ENCODE assay signal across 18 mouse cellular contexts in the genomic region with DNA sequence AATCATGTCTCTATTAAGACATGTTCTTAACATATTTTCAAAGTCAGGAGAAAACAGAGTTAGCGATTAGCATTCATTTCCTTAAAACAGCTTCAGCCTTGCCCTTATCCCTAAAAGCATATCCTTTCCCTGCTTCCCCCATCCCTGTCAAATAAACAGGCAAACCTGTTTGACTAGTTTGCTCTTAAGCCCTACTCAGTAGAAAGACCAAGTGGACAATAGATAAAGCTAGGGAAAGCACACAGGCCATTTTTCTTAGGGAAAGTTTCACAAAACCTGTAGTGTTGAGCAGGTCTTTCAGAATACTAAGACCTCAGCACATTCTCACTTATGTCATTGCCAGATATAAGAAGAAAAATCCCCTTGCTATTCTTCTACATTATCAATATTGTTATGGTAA. TPM values are rescaled to one million over a fixed set of nuclear protein-coding genes. Genes with fewer than 3 reads are reported as not detected.
A peak's percentile ranks its signal among the peaks of the same experiment; 100 is the strongest.
DNase-seq lines count a peak whose midpoint lies in the region; ATAC-seq and TF ChIP-seq lines count a peak whose summit lies in the region.
"Had no signal": no experiment of that assay in that cellular context is flagged by ENCODE, and none has a peak within 500 bp of the region (broad histone marks: within the 10 kb centered on the region; RNA-seq: fewer than 3 reads in every experiment).

No protein-coding gene starts in this region.

- no peak overlapping the region for H3K27ac ChIP-seq in lung, embryonic 14.5 days (ENCODE audit: low read depth)
- peak overlapping the region; percentile 84; the same call in 1 of the 2 replicates for H3K27ac ChIP-seq in stomach, embryonic 16.5 days (ENCODE audit: low read length)
- no peak overlapping the region for H3K27ac ChIP-seq in midbrain, embryonic 15.5 days
- H3K27ac ChIP-seq: forebrain, embryonic 15.5 days; heart, embryonic 10.5 days; hindbrain, embryonic 12.5 days had no signal

- no peaks in the 10 kb centered on the region for H3K9me3 ChIP-seq in lung, embryonic 14.5 days (ENCODE audit: low read depth, low read length)
- H3K9me3 ChIP-seq in stomach, embryonic 16.5 days (replicated peaks; ENCODE audit: control insufficient read depth, low read length): no peaks in the 10 kb centered on the region
- H3K9me3 ChIP-seq in midbrain, embryonic 15.5 days: no peaks in the 10 kb centered on the region
- H3K9me3 ChIP-seq: forebrain, embryonic 15.5 days; heart, embryonic 10.5 days; hindbrain, embryonic 12.5 days had no signal

- WGBS in lung, embryonic 14.5 days: 27% methylated on average over 1 of the region's 1 CpGs
- 20% methylated on average over 1 of the region's 1 CpGs for WGBS in stomach, embryonic 16.5 days
- 43% methylated on average over 1 of the region's 1 CpGs for WGBS in midbrain, embryonic 15.5 days

- no peak overlapping the region for H3K4me2 ChIP-seq in lung, embryonic 14.5 days
- H3K4me2 ChIP-seq in stomach, embryonic 16.5 days (ENCODE audit: low read depth, low read length): peak overlapping the region; percentile 31; the same call in 1 of the 2 replicates
- H3K4me2 ChIP-seq in midbrain, embryonic 15.5 days: no peak overlapping the region
- H3K4me2 ChIP-seq: forebrain, embryonic 15.5 days; hindbrain, embryonic 12.5 days had no signal

- TF ChIP-seq CTCF in lung, embryonic 14.5 days (IDR thresholded peaks at IDR 0.05; ENCODE audit: low read depth): no peak

- no peaks in the 10 kb centered on the region for H3K36me3 ChIP-seq in lung, embryonic 14.5 days (ENCODE audit: insufficient read depth)
- H3K36me3 ChIP-seq in stomach, embryonic 16.5 days (ENCODE audit: control insufficient read depth, insufficient read depth, low read length): no peaks in the 10 kb centered on the region
- no peaks in the 10 kb centered on the region for H3K36me3 ChIP-seq in midbrain, embryonic 15.5 days (replicated peaks)
- H3K36me3 ChIP-seq: forebrain, embryonic 15.5 days; heart, embryonic 10.5 days; hindbrain, embryonic 12.5 days had no signal

- H3K27me3 ChIP-seq in lung, embryonic 14.5 days (ENCODE audit: insufficient read depth, low read length): 0 out of 2 replicates have a peak, but pooled peaks cover 3% of the 10 kb centered on the region
- no peaks in the 10 kb centered on the region for H3K27me3 ChIP-seq in stomach, embryonic 16.5 days (ENCODE audit: control insufficient read depth, insufficient read depth, low read length)
- H3K27me3 ChIP-seq in midbrain, embryonic 15.5 days (replicated peaks): no peaks in the 10 kb centered on the region
- H3K27me3 ChIP-seq: forebrain, embryonic 15.5 days; hindbrain, embryonic 12.5 days had no signal

- peak; percentile 49 for DNase-seq in lung, embryonic 14.5 days
- no peak for DNase-seq in lung, postnatal 14 days
- peak; percentile 9 for DNase-seq in lung, postnatal 36 days
- no peak for DNase-seq in lung, postnatal 10 days
- DNase-seq: adrenal gland, adult 8-10 months; adrenal gland, postnatal 36 days; cerebellum, adult 8-10 months; cerebellum, postnatal 14 days; gastrocnemius, postnatal 10 days; heart, adult 18-20 months; heart, postnatal 10 days; heart, postnatal 4 days had no signal

- ATAC-seq in lung, embryonic 14.5 days (ENCODE audit: insufficient read depth): no peak
- peak; percentile 83 for ATAC-seq in stomach, embryonic 16.5 days (ENCODE audit: insufficient read depth, low FRiP score)
- ATAC-seq in midbrain, embryonic 15.5 days (replicated peaks): no peak
- ATAC-seq: forebrain, embryonic 15.5 days; hindbrain, embryonic 16.5 days had no signal

- H3K9ac ChIP-seq in lung, embryonic 14.5 days: no peak overlapping the region
- no peak overlapping the region for H3K9ac ChIP-seq in stomach, embryonic 16.5 days (ENCODE audit: low read length)
- H3K9ac ChIP-seq in midbrain, embryonic 15.5 days: no peak overlapping the region
- H3K9ac ChIP-seq: forebrain, embryonic 15.5 days; hindbrain, embryonic 12.5 days had no signal

- no peak overlapping the region for H3K4me3 ChIP-seq in lung, embryonic 14.5 days (ENCODE audit: low read depth, low read length)
- H3K4me3 ChIP-seq in stomach, embryonic 16.5 days (replicated peaks; ENCODE audit: low read length): no peak overlapping the region
- H3K4me3 ChIP-seq in midbrain, embryonic 15.5 days: no peak overlapping the region
- H3K4me3 ChIP-seq: forebrain, embryonic 15.5 days; heart, embryonic 10.5 days; hindbrain, embryonic 12.5 days had no signal

- no peaks in the 10 kb centered on the region for H3K4me1 ChIP-seq in lung, embryonic 14.5 days (ENCODE audit: insufficient read depth)
- H3K4me1 ChIP-seq in stomach, embryonic 16.5 days (ENCODE audit: control insufficient read depth, insufficient read depth, low read length): 0 out of 2 replicates have a peak, but pooled peaks cover 3% of the 10 kb centered on the region
- no peaks in the 10 kb centered on the region for H3K4me1 ChIP-seq in midbrain, embryonic 15.5 days
- H3K4me1 ChIP-seq: forebrain, embryonic 15.5 days; heart, embryonic 10.5 days; hindbrain, embryonic 12.5 days had no signal

RNA-seq across cellular contexts. Expression of gene Ugt8a, which starts 7.4 kb away (rescaled TPM):
- 3.7 and 4.0 TPM in 2 replicates for polyA plus RNA-seq in lung, embryonic 14.5 days (2014; fragmentation: Nextera tagmentation; extraction: Ambion mirVana)
- 18.7 and 22.1 TPM in 2 replicates for polyA plus RNA-seq in stomach, embryonic 16.5 days (2015; fragmentation: Nextera tagmentation; extraction: Ambion mirVana)
- 2.2 and 3.1 TPM in 2 replicates for polyA plus RNA-seq in midbrain, embryonic 15.5 days (2015; fragmentation: Nextera tagmentation; extraction: Ambion mirVana)

Comparison
In these comparisons a context has a peak if more than half of its experiments do, and no peak if none do; other contexts are left out.
1. DNase-seq: peak in lung, embryonic 14.5 days (single experiment) and lung, postnatal 36 days (single experiment); none in lung, postnatal 14 days (single experiment) and lung, postnatal 10 days (single experiment).